28 mouse cellular contexts compared by ENCODE assay signal in genomic region chr11:54513584-54513983, GRCm38 (mm10).
"Had no signal": no experiment of that assay in that cellular context is flagged by ENCODE, and none has a peak within 500 bp of the region (broad histone marks: within the 10 kb centered on the region; RNA-seq: fewer than 3 reads in every experiment).

No protein-coding gene starts in this region.

- H3K4me1 ChIP-seq: limb, embryonic 10.5 days; limb, embryonic 12.5 days; limb, embryonic 13.5 days; limb, embryonic 15.5 days; liver, embryonic 13.5 days; liver, embryonic 15.5 days; lung, embryonic 15.5 days; megakaryocyte, embryonic 14.5 days; midbrain, embryonic 10.5 days; midbrain, embryonic 12.5 days; midbrain, embryonic 13.5 days; midbrain, embryonic 15.5 days; neural tube, embryonic 12.5 days had no signal

- H3K4me3 ChIP-seq: limb, embryonic 10.5 days; limb, embryonic 12.5 days; limb, embryonic 13.5 days; limb, embryonic 15.5 days; liver, embryonic 12.5 days; liver, embryonic 13.5 days; liver, embryonic 15.5 days; lung, embryonic 15.5 days; megakaryocyte, embryonic 14.5 days; midbrain, embryonic 10.5 days; midbrain, embryonic 12.5 days; midbrain, embryonic 13.5 days; midbrain, embryonic 15.5 days; myocyte; neural tube, embryonic 12.5 days had no signal

- H3K9me3 ChIP-seq: limb, embryonic 10.5 days; limb, embryonic 12.5 days; limb, embryonic 13.5 days; limb, embryonic 15.5 days; liver, embryonic 12.5 days; liver, embryonic 13.5 days; liver, embryonic 15.5 days; lung, embryonic 15.5 days; megakaryocyte, embryonic 14.5 days; midbrain, embryonic 10.5 days; midbrain, embryonic 12.5 days; midbrain, embryonic 13.5 days; midbrain, embryonic 15.5 days; neural tube, embryonic 12.5 days had no signal

- H3K27ac ChIP-seq: limb, embryonic 10.5 days; limb, embryonic 12.5 days; limb, embryonic 13.5 days; limb, embryonic 15.5 days; liver, embryonic 12.5 days; liver, embryonic 13.5 days; liver, embryonic 14.5 days; liver, embryonic 15.5 days; lung, embryonic 15.5 days; macrophage; midbrain, embryonic 10.5 days; midbrain, embryonic 12.5 days; midbrain, embryonic 13.5 days; midbrain, embryonic 15.5 days; neural tube, embryonic 12.5 days had no signal

- H3K27me3 ChIP-seq: limb, embryonic 12.5 days; limb, embryonic 13.5 days; limb, embryonic 15.5 days; liver, embryonic 12.5 days; liver, embryonic 13.5 days; liver, embryonic 15.5 days; lung, embryonic 15.5 days; megakaryocyte, embryonic 14.5 days; midbrain, embryonic 12.5 days; midbrain, embryonic 13.5 days; midbrain, embryonic 15.5 days; neural tube, embryonic 12.5 days had no signal

- H3K9ac ChIP-seq: limb, embryonic 12.5 days; limb, embryonic 13.5 days; limb, embryonic 15.5 days; liver, embryonic 12.5 days; liver, embryonic 13.5 days; liver, embryonic 14.5 days; liver, embryonic 15.5 days; liver, postnatal 0 days; lung, embryonic 14.5 days; lung, embryonic 15.5 days; midbrain, embryonic 12.5 days; midbrain, embryonic 13.5 days; midbrain, embryonic 15.5 days; neural tube, embryonic 12.5 days had no signal

- DNase-seq: left cerebral cortex, postnatal 4 days; liver; liver, embryonic 13.5 days; liver, postnatal 0 days; lung, adult 18-20 months; lung, adult 2 months; lung, embryonic 14.5 days; lung, postnatal 10 days; lung, postnatal 14 days; lung, postnatal 36 days; lung, postnatal 4 days; midbrain, embryonic 14.5 days had no signal
